Mouse (Mus musculus): ENCODE measurements at regions not wholly inside any gene's neighbourhood (a gene's known extent, or its start where the extent isn't known, plus 50 kb on each side); places are given as distances from the start of the nearest gene placed in this dataset.

DNA sequence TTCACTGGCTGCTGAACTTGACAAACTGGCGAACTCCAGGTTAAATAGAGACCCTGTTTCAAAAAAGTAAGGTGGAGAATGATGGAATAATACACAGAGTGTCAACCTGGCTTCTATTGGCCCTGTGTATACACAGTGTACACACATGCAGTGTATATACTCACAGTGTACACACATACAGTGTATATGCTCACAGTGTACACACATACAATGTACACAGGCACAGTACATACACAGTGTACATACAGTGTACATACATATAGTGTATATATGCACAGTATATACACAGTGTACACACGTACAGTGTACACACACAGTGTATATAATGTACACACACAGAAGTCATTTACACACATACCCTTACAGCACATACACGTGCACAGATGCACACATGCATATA lies 52.4 kb upstream of the Aldh1b1 start:
- DNase-seq (ENCODE audit: low read depth): no peak

- no peak for DNase-seq (ENCODE audit: low read depth)
These were observed 53.1 kb upstream of the Aldh1b1 start for GRCm38 (mm10) chr4:45745746-45746145.

DNA sequence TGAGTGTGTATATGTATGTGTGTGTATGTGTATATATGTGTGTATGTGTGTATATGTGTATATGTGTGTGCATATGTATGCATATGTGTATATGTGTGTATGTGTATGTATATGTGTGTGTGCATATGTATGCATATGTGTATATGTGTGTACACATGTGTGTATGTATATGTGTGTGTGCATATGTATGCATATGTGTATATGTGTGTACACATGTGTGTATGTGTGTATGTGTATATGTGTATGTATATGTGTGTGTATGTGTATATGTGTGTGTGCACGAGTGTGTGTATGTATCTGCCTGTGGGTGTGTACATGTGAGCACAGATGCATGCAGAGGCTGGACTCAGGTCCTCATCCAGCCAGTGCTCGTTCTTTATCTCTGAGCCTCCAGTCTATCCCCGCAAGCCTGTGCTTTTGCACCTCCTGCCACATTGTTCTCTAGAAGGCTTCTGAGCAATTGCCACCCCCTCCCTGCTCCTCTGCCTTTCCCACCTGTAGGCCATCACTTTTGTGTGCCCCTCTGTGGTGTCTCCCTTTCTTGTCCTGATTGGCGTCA lies 53.9 kb upstream of the Aldh1b1 start:
- DNase-seq (ENCODE audit: low read depth): no peak

- no peak for DNase-seq (ENCODE audit: low read depth)
These were observed 58.0 kb upstream of the Aldh1b1 start for GRCm38 (mm10) chr4:45740779-45741365.

GRCm38 (mm10) chr4:45740319-45740718 lies 58.5 kb upstream of the Aldh1b1 start:
- no peak for DNase-seq (ENCODE audit: low read depth)

GRCm38 (mm10) chr4:45739696-45740095 lies 59.1 kb upstream of the Aldh1b1 start:
- DNase-seq (ENCODE audit: low read depth): no peak

DNA sequence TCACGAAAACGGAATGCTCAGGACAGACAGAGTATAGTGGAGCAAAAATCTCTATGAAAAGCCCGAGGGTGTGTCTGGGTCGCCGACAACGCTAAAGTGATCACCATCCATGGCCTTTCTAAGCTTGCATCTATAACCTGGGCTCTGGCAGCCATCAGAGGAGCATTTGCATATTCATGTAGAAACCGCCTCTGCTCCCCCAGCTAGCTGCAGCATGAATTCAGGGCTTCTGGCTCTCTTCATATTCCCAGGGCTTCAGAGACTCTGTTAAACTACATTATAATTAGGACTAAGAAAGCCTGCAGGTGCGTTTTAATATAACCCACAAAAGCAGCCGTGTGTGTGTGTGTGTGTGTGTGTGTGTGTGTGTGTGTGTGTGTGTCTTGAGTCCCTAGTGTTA lies 59.7 kb upstream of the Aldh1b1 start:
- no peak for DNase-seq (ENCODE audit: low read depth)

DNA sequence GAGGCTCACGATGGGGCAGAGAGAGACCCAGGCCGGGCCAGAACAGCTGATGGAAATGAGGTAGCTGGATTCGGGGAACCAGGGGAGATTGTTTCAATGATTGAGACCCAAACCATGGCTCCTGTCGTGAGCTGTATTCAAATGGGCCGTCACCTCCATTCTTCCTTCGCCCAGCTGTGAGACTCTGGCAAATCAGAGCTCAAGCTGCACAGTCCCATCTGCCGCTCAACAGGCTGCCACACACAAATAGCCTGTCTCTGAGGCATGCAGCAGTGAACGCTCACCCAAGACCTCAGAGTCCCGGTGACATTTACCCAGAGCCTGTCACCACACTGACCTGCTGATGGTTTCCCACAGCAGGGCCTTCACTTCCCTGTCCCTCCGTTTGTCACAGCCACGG lies 60.1 kb upstream of the Aldh1b1 start:
- DNase-seq (ENCODE audit: low read depth): no peak

GRCm38 (mm10) chr4:45736215-45736815 lies 62.5 kb upstream of the Aldh1b1 start:
- no peak for DNase-seq (ENCODE audit: low read depth)

GRCm38 (mm10) chr4:45734011-45734410 lies 64.8 kb upstream of the Aldh1b1 start:
- no peak for DNase-seq (ENCODE audit: low read depth)

DNA sequence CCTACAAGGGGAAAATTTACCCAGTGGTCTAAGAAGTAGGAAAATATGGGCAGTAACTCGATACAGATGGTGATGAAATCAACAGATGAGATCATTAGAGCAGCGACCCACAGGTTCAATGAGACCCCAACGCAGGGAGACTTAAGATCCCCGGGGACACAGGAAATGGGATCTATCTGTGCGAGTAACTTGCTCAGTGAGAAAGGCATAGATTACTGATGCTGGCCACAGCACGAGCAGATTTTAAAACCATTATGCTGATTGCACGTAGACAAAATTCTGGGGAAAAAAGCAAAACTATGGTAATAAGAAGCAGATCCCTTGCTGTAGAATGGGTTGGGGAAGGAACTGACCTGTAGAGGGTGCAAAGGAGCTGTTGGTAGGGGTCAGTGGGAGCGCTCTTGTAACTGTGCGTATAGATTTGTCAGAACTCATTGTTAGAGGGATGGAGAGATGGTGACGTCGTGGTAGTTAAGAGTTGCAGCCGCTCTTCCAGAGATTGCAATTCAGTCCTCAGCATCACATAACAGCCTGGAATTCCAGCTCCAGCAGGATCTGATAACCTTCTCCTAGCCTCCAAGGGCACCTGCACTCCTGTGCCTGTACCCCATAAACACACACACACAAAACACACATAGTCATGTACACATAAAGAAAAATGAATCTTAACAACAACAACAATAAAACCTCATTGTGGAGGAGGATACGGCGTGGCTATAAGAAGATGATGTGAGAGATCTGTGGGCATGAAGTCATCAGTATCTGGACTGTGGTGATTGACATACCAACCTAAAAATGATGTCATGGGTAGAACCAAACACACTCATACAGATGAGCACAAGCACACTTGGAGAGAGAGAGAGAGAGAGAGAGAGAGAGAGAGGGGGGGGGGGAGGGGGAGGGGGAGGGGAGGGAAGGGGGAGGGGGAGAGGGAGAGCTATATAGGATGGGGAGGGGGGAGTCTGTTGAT lies 67.7 kb upstream of the Aldh1b1 start:
- DNase-seq (ENCODE audit: low read depth): no peak

DNA sequence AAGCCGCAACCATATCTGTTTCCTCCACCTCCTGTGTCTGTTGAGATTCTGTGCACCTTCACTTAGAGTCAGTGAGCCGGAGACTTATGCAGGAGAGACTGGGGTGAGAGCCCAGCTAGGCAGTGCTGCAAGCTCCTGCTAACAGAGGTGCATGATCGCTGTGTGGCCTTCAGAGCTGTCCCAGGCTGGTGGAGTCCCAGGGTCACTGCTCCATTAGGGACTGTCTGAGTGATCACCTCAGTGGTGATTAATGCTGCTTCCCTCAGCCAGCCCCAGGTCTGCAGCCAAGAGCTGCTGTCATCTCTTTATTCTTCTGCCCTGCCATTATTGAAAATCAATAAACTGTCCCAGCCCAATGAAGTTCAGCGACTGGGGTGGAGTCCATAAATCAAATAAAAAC lies 69.0 kb upstream of the Aldh1b1 start:
- no peak for DNase-seq (ENCODE audit: low read depth)

- DNase-seq (ENCODE audit: low read depth): no peak
These were observed 70.0 kb upstream of the Aldh1b1 start for GRCm38 (mm10) chr4:45728825-45729224.

DNA sequence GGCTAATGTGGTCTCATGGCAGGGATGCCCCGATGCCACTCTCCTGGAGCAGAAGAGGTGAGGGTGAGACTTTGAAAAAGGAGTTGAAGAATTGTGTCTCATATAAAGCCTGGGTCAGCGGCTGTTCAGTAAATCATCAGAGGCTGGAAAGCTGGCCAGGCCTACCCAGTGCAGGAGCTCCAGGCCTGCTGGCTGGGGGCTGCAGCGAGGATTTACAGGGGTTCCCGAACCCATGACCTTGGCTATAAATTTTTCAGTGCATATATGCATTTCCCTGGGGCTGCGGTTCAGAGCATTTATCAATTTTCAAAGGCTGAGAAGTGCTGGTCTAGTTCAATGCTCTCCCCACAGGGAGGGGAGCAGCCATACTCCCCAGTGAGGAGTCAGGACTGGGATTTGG lies 70.9 kb upstream of the Aldh1b1 start:
- no peak for DNase-seq (ENCODE audit: low read depth)

GRCm38 (mm10) chr4:45727474-45727873 lies 71.3 kb upstream of the Aldh1b1 start:
- DNase-seq (ENCODE audit: low read depth): no peak

DNA sequence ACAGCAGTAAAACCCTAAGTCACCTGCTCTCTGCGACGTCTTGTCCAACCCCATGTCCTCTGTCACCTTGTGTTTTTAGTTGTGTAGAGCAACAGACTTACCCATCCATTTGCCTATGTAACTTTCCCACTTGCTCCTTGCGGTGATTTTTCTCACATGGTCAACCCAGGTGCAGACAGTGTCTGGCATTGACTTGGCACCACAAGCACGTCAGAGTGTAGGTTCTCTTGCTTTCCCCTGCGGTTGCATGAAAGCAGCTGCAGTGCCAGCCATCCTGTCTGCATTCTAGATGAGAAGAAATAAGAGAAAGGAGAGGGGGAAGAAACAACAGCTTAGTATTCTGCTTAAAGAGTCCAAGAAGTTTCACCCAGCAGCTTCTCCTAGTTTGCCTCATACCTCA lies 72.0 kb upstream of the Aldh1b1 start:
- DNase-seq (ENCODE audit: low read depth): no peak

DNA sequence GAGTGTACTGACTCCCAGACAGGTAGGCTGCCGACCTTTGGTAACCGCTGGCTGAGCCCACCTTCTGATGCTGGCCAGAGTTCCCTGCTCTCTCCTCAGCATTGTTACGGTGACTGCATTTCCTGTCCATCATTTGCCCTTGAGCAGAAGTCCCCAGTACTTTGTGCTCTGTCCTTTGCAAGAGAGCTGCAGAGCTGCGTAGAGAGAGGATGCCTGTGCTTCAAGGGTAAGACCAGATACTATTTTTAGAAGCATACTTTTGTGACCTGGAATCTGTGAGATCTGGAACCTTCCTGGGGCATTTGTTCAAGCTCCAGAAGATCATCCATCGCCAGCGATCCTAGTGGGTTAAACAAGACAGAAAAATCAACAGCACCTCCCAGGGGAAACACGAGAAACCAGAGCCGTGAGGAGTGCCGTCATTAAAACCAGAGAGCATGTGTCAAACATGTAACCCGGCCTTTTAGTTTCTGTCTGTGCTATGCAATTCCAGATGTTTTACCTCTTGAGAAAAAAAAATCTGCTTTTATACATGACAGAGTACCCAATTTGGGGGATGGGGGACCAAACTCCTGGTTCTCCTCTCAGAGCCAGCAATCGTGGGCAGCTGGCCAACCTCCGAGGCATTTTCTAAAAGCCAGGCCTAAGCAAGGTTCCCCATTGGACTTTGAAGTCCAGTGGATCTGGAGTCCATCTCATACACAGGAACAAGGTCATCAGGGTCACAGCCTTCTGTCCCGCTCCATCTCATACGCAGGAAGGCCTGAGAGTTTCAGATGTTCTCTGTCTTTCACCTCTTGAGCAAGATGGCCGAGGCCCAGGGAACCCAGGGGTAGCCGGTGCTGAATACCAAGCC lies 73.5 kb upstream of the Aldh1b1 start:
- no peak for DNase-seq (ENCODE audit: low read depth)

GRCm38 (mm10) chr4:45720352-45720751 lies 78.5 kb upstream of the Aldh1b1 start:
- no peak for DNase-seq (ENCODE audit: low read depth)

DNA sequence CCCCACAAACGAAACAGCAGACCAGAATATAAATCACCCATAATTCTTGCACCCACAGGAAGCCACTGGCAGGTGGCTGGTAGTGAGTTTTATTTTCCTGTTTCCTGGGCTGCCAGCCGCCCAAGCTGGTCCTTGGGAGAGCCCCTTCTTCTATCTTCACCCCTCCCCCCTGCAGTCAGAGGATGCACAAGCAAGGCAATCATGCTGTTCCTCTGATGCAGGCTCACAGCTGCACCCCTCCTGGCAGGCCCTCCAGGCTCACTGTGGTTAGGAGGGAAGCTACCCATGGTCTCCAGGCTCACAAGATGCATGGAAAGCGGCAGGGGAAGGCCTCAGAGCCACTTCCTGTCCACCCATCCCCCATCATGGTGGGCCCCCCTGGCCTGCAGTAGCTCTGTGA lies 79.3 kb upstream of the Aldh1b1 start:
- no peak for DNase-seq (ENCODE audit: low read depth)

GRCm38 (mm10) chr4:45715878-45716277 lies 82.9 kb upstream of the Aldh1b1 start:
- no peak for DNase-seq (ENCODE audit: low read depth)

DNA sequence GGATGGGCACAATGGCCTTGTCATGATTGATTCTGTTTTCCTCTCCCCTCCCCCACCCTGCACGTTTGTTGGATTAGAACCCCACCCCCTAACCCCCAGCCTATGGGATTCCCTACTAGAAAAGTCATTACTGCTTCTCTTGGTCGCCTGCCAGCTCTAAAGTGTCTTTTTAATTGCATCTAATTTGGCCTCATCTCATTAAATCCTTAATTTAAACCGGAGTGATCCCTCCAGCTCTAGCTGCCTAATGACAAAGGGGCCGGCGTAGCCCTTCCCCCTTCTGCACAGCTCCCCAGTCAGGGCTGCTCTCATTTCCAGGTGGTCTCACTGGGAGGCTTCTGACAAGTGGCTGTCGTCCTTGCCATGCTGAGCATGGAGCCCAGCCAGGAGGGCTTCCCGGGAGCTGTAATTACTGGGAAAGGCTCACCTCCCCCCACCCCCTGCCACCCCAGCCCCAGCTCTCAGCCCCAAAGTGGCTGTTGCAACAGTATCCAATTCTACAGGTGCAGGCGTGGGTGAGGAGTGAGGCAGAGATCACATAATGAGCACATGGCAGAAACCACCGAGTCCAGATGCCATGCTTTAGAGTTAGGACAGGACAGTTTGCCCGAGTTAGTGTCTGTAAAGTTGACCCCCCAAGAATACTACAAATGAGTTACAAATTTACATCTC lies 84.8 kb upstream of the Aldh1b1 start:
- DNase-seq (ENCODE audit: low read depth): no peak

All from gonadal fat pad, adult 2 months (tissue).